8 mouse cellular contexts compared by ENCODE assay signal in the genomic region with DNA sequence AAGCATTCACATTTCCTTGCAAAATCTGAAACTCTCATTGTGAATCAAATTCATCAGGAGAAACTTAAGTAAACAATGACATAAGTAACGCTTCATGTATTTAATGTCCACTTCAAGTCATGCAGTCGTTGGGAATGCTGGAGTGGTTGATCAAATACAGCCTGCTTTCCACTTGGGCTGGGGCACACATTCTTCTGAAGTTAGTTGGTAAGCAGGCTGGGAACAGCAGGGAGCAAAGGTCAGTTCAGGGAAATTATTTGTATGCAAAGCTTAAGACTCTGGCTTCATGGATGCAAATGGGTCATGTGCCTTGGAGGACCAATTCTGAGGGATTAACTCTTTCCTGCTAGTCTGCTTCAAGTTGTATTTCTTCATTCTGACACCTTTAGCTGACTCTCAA. TPM values are rescaled to one million over a fixed set of nuclear protein-coding genes. Genes with fewer than 3 reads are reported as not detected.
DNase-seq lines count a peak whose midpoint lies in the region; ATAC-seq and TF ChIP-seq lines count a peak whose summit lies in the region.

No protein-coding gene starts in this region.

- H3K27me3 ChIP-seq in forebrain, embryonic 11.5 days (ENCODE audit: control insufficient read depth, insufficient read depth, low read length): no peaks in the 10 kb centered on the region
- peaks cover 9% of the 10 kb centered on the region for H3K27me3 ChIP-seq in forebrain, embryonic 12.5 days
- no peaks in the 10 kb centered on the region for H3K27me3 ChIP-seq in kidney, embryonic 15.5 days
- no peaks in the 10 kb centered on the region for H3K27me3 ChIP-seq in liver, embryonic 12.5 days (replicated peaks)

- no peak overlapping the region for H3K27ac ChIP-seq in forebrain, embryonic 11.5 days (ENCODE audit: low read depth, low read length)
- H3K27ac ChIP-seq in forebrain, embryonic 12.5 days: no peak overlapping the region
- 0 out of 2 replicates have a peak overlapping the region, but pooled peaks have one; percentile 36 for H3K27ac ChIP-seq in embryonic fibroblast, embryonic 13.5 days (ENCODE audit: insufficient read depth, low read length)
- peak overlapping the region; percentile 77; the same call in 1 of the 2 replicates for H3K27ac ChIP-seq in kidney, embryonic 15.5 days
- H3K27ac ChIP-seq in liver, embryonic 12.5 days: no peak overlapping the region

- H3K4me1 ChIP-seq in forebrain, embryonic 11.5 days (replicated peaks; ENCODE audit: control insufficient read depth, insufficient read depth, low read length): peaks cover 9% of the 10 kb centered on the region; the same call in 1 of the 2 replicates
- H3K4me1 ChIP-seq in forebrain, embryonic 12.5 days: peaks cover 59% of the 10 kb centered on the region
- peaks cover 3% of the 10 kb centered on the region; the same call in 1 of the 2 replicates for H3K4me1 ChIP-seq in embryonic fibroblast, embryonic 13.5 days (ENCODE audit: control insufficient read depth, insufficient read depth, low read length)
- peaks cover 59% of the 10 kb centered on the region for H3K4me1 ChIP-seq in kidney, embryonic 15.5 days
- no peaks in the 10 kb centered on the region for H3K4me1 ChIP-seq in liver, embryonic 12.5 days

- no peaks in the 10 kb centered on the region for H3K36me3 ChIP-seq in forebrain, embryonic 11.5 days (ENCODE audit: control insufficient read depth, insufficient read depth, low read length)
- no peaks in the 10 kb centered on the region for H3K36me3 ChIP-seq in forebrain, embryonic 12.5 days (replicated peaks)
- no peaks in the 10 kb centered on the region for H3K36me3 ChIP-seq in kidney, embryonic 15.5 days
- no peaks in the 10 kb centered on the region for H3K36me3 ChIP-seq in liver, embryonic 12.5 days

- 2% methylated on average over 2 of the region's 2 CpGs for WGBS in forebrain, embryonic 11.5 days
- 3% methylated on average over 2 of the region's 2 CpGs for WGBS in forebrain, embryonic 12.5 days
- WGBS in kidney, embryonic 15.5 days: 14% methylated on average over 2 of the region's 2 CpGs
- WGBS in liver, embryonic 12.5 days (ENCODE audit: insufficient replicate concordance): 36% methylated on average over 2 of the region's 2 CpGs

- H3K4me2 ChIP-seq in forebrain, embryonic 11.5 days (ENCODE audit: low read depth, low read length, severe bottlenecking): no peak overlapping the region
- H3K4me2 ChIP-seq in forebrain, embryonic 12.5 days: no peak overlapping the region
- H3K4me2 ChIP-seq in kidney, embryonic 15.5 days: no peak overlapping the region
- H3K4me2 ChIP-seq in liver, embryonic 12.5 days: no peak overlapping the region

- no peak overlapping the region for H3K4me3 ChIP-seq in forebrain, embryonic 11.5 days (ENCODE audit: low read depth, low read length)
- H3K4me3 ChIP-seq in forebrain, embryonic 12.5 days (replicated peaks): no peak overlapping the region
- no peak overlapping the region for H3K4me3 ChIP-seq in embryonic fibroblast, embryonic 13.5 days (ENCODE audit: insufficient read depth, low read length)
- no peak overlapping the region for H3K4me3 ChIP-seq in kidney, embryonic 15.5 days (replicated peaks)
- no peak overlapping the region for H3K4me3 ChIP-seq in liver, embryonic 12.5 days

- ATAC-seq in forebrain, embryonic 11.5 days (replicated peaks; ENCODE audit: low FRiP score): 0 out of 2 replicates have a peak, but pooled peaks have one; percentile 27
- no peak for ATAC-seq in forebrain, embryonic 12.5 days (ENCODE audit: low FRiP score)
- peak; percentile 63; the same call in 1 of the 2 replicates for ATAC-seq in kidney, embryonic 15.5 days (replicated peaks; ENCODE audit: low FRiP score)
- ATAC-seq in liver, embryonic 12.5 days: no peak

- no peak for TF ChIP-seq POLR2A in embryonic fibroblast, embryonic 13.5 days (IDR thresholded peaks at IDR 0.05; ENCODE audit: low read depth, low read length)

- no peak for DNase-seq in forebrain, embryonic 11.5 days (ENCODE audit: low spot score)
- peak; percentile 49 for DNase-seq in lung, postnatal 36 days
- no peak for DNase-seq in spleen, postnatal 4 days (ENCODE audit: low spot score in 2 of 2)
- no peak for DNase-seq in gastrocnemius, postnatal 25 days

- no peak overlapping the region for H3K9ac ChIP-seq in forebrain, embryonic 11.5 days (ENCODE audit: low read length)
- no peak overlapping the region for H3K9ac ChIP-seq in forebrain, embryonic 12.5 days
- H3K9ac ChIP-seq in kidney, embryonic 15.5 days: no peak overlapping the region
- H3K9ac ChIP-seq in liver, embryonic 12.5 days: no peak overlapping the region

- TF ChIP-seq CTCF in embryonic fibroblast, embryonic 13.5 days (IDR thresholded peaks at IDR 0.05; ENCODE audit: borderline replicate concordance, insufficient read depth, low read length): no peak

- H3K9me3 ChIP-seq in forebrain, embryonic 11.5 days (ENCODE audit: control insufficient read depth, low read length): no peaks in the 10 kb centered on the region
- no peaks in the 10 kb centered on the region for H3K9me3 ChIP-seq in forebrain, embryonic 12.5 days
- no peaks in the 10 kb centered on the region for H3K9me3 ChIP-seq in kidney, embryonic 15.5 days (replicated peaks)
- H3K9me3 ChIP-seq in liver, embryonic 12.5 days (replicated peaks): no peaks in the 10 kb centered on the region

RNA-seq across cellular contexts. Expression of a gene that starts 16.7 kb away (rescaled TPM):
- 45.3 and 50.2 TPM in 2 replicates for polyA plus RNA-seq in forebrain, embryonic 11.5 days (2014; fragmentation: Nextera tagmentation; extraction: Ambion mirVana)
- 28.8 and 39.6 TPM in 2 replicates for polyA plus RNA-seq in forebrain, embryonic 12.5 days (2016; fragmentation: Nextera tagmentation; extraction: Ambion mirVana)
- 27.6 and 37.6 TPM in 2 replicates for polyA plus RNA-seq in embryonic fibroblast, embryonic 13.5 days (2011; ENCODE audit: insufficient read length, low read depth, missing spikeins)
- 14.2 and 19.0 TPM in 2 replicates for polyA plus RNA-seq in kidney, embryonic 15.5 days (2015; fragmentation: Nextera tagmentation; extraction: Ambion mirVana)
- polyA plus RNA-seq in liver, embryonic 12.5 days (2016; fragmentation: Nextera tagmentation; extraction: Ambion mirVana): 6.1 and 7.4 TPM in 2 replicates
- 1 to 10 TPM; 2.9 to 4.2 TPM for total RNA-seq in gastrocnemius, postnatal 25 days (2021)

Comparison
In these comparisons a context has a peak if more than half of its experiments do, and no peak if none do; other contexts are left out.
1. ATAC-seq: peak in forebrain, embryonic 11.5 days (single experiment) and kidney, embryonic 15.5 days (single experiment); none in forebrain, embryonic 12.5 days (single experiment) and liver, embryonic 12.5 days (single experiment).
2. H3K27ac ChIP-seq: peak in embryonic fibroblast, embryonic 13.5 days (single experiment) and kidney, embryonic 15.5 days (single experiment); none in forebrain, embryonic 11.5 days (single experiment), forebrain, embryonic 12.5 days (single experiment) and liver, embryonic 12.5 days (single experiment).